Mouse (Mus musculus) olfactory bulb, adult 2 months (tissue): ENCODE results near the gene Sncb. TPM values are rescaled to one million over a fixed set of nuclear protein-coding genes. Genes with fewer than 3 reads are reported as not detected.

Experiments
- H3K27ac ChIP-seq: fragments of 200-500 bp; 2 replicates; pipeline ENCODE4 v1.5.1; 2012; ENCODE audit warnings: low read depth, low read length; ENCODE audit not compliant: insufficient read depth
- H3K4me1 ChIP-seq: fragments of 200-500 bp; 2 replicates; pipeline ENCODE4 v1.6.1; 2012; ENCODE audit warnings: low read length; ENCODE audit not compliant: control insufficient read depth, insufficient read depth
- H3K4me3 ChIP-seq: fragments of 200-500 bp; 2 replicates; pipeline ENCODE4 v1.5.1; 2012; ENCODE audit warnings: mild to moderate bottlenecking, low read depth, low read length, moderate library complexity; ENCODE audit not compliant: insufficient read depth
- CTCF ChIP-seq: fragments of 200-500 bp; IDR thresholded peaks from 2 replicates; pipeline ENCODE4 v1.5.1; 2012; ENCODE audit warnings: low read depth, mild to moderate bottlenecking, low read length, moderate library complexity; ENCODE audit not compliant: insufficient read depth
- POLR2A ChIP-seq: fragments of 200-500 bp; IDR thresholded peaks from 2 replicates; pipeline ENCODE4 v1.6.1; 2012; ENCODE audit warnings: mild to moderate bottlenecking, low read depth, low read length, moderate library complexity; ENCODE audit not compliant: insufficient read depth
- WGBS: fragments of 180-500 bp; shearing (Covaris S2); methylation state at CpG from one replicate; pipeline ENCODE4 v1.1.7; 2018; 5-methylcytosine and 5-hydroxymethylcytosine counted together
- polyA plus RNA-seq: library from polyadenylated mRNA; stranded (reverse); fragments of >200 nt; gene quantifications from 2 replicates; pipeline ENCODE4 v1.2.4, GENCODE M21; 2012; ENCODE audit warnings: low replicate concordance; ENCODE audit not compliant: missing spikeins, insufficient read depth, insufficient read length

Sncb gene
- polyA plus RNA-seq, 1 experiment: not detected

DNA sequence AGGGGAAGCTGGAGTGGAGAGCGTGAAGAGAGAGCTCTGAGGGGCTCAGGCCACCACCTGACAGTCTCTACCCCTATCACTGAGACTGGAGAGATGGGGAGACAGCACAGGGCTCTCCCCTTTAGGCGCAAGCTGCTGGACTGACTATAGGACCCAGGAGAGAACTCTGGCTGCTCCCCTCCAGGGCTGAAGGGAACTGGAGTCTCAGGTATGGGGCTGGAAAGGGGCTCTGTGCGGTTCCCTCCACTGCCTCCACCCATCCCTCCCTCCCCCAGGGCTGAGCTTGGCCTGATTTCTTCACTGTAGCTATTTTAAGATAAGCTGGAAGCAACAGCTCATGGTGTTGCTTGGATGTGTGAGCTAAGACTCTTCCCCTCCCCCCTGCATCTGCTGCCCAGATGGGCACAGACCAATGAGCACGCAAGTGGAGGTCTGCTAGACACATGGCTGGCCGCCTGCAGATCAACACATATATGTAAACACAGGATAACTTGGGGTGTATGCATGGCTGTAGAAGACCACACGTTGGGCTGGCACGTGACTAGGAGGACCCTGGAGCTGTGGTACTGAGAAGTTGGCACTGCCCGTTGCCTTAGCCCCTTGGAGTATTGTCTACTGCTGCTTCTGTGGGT is 6.1 kb downstream of the Sncb start:
- 49% methylated on average over 8 of the region's 8 CpGs for WGBS
- Histone ChIP-seq H3K27ac (peak overlapping the region; percentile 66), H3K4me3 (no peak overlapping the region), H3K4me1 (peaks cover 46% of the 10 kb centered on the region)
- TF ChIP-seq CTCF: no peak
- 0 out of 2 replicates have a peak, but pooled peaks have one; percentile 24 for TF ChIP-seq POLR2A

GRCm38 (mm10) chr13:54759496-54759895 is 6.9 kb downstream of the Sncb start:
- TF ChIP-seq CTCF: no peak
- Histone ChIP-seq H3K27ac (peak overlapping the region; percentile 66), H3K4me1 (peaks cover 48% of the 10 kb centered on the region), H3K4me3 (no peak overlapping the region)
- WGBS: 34% methylated on average over 7 of the region's 7 CpGs

- WGBS: 3% methylated on average over 29 of the region's 29 CpGs
- TF ChIP-seq POLR2A: no peak
- no peak for TF ChIP-seq CTCF
- Histone ChIP-seq H3K4me1 (peaks cover 50% of the 10 kb centered on the region), H3K4me3 (peak overlapping the region; percentile 45), H3K27ac (peak overlapping the region; percentile 95)
Observed at GRCm38 (mm10) chr13:54758756-54759470, 7.5 kb downstream of the Sncb start.

- Histone ChIP-seq H3K27ac (peak overlapping the region; percentile 95), H3K4me3 (peak overlapping the region; percentile 45), H3K4me1 (peaks cover 57% of the 10 kb centered on the region)
- TF ChIP-seq POLR2A (peak; percentile 23; the same call in 1 of the 2 replicates), CTCF (peak; percentile 65)
- under 1% methylated on average over 43 of the region's 43 CpGs for WGBS
Observed at GRCm38 (mm10) chr13:54758045-54758755, 8.2 kb downstream of the Sncb start.

DNA sequence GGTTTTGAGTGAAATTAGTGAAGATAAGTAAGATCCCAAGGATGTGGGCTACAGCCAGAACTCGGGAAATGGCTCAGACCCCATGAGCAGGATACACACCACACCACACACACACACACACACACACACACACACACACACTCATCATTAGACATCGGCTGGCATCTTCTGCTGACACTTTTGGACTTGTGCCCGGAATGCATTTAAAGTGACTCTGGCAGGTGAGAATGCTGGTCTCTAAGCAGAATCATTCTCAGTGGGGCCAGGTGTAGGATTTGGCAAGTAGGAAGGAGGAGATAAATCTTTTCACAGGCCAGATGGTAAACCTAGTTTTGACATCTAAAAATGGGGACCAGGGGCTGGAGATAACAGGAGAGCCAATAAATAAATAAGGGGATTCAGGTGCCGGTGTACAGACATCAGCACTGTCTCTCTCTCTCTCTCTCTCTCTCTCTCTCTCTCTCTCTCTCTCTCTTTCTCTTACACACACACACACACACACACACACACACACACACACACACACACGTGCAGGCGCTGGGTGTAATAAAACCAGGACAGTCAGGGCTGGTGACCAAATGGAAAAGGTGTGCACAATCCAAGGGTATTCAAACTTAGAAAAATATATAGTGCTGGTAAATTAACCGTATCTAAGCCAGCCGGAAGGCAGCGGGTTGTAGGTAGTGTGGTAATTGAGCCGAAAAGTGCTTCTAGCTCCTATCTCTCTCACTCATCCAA is 9.1 kb downstream of the Sncb start:
- no peak for TF ChIP-seq POLR2A
- TF ChIP-seq CTCF: no peak
- H3K4me3 ChIP-seq: peak overlapping the region; percentile 45
- 13% methylated on average over 10 of the region's 10 CpGs for WGBS
- peak overlapping the region; percentile 94 for H3K27ac ChIP-seq
- peaks cover 64% of the 10 kb centered on the region for H3K4me1 ChIP-seq

DNA sequence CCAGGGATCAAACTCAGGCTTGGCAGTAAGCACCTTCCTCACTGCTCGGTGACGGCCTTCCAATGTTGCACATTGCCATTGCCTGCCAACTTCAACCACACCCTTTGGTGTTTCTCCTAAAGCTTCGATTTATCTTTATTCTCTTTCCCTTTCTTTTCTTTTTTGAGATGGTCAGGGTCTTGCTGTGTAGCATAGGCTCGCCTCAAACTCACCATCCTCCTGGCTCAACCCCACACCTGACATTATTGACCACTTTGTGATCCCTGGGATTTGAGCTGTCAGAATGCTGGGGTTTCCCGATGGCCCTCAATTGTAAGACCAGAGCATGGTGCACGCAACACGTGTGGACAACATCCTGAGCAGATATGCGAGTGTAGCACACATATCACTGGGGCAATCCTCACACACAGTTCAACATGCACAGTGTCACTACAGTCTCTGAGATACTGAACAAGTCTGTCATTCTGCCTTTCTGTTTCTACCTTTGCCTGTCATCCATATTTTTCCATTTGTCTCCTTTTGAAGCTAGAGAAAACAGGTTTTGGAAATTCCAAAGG is 10.2 kb downstream of the Sncb start:
- TF ChIP-seq CTCF: no peak
- TF ChIP-seq POLR2A: no peak
- peaks cover 73% of the 10 kb centered on the region for H3K4me1 ChIP-seq
- 63% methylated on average over 8 of the region's 8 CpGs for WGBS
- no peak overlapping the region for H3K4me3 ChIP-seq
- peak overlapping the region; percentile 100 for H3K27ac ChIP-seq

DNA sequence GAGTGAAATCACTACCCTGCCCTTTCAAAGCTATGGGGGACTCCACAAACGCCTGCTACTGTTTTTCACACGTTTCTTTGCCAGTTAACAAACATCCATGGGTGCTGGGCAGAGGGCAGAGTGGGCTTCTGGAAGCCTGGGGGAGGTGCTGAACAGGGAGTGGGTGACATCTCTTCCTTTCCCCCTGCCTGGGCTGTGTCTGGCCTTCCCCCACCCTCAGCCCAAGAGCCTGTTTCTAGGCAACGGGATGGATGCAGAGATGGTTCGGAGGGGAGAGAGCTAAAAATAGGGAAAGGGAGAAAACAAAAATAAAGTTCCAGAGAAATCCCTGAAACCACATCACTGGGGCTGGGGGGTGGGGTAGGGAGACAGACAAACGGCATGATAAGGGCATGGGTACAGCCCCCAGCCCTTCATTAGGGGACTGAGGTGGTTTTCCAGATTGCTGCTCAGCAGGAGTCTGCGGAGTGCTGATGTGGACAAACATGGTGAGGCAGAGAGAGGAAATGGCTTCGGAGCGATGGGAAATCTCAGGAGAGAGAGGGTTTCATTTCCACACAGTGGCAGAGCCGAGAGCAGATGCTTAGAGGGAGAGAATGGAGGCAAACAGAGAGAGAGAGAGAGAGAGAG is 11.1 kb downstream of the Sncb start:
- 6% methylated on average over 9 of the region's 9 CpGs for WGBS
- peaks cover 67% of the 10 kb centered on the region for H3K4me1 ChIP-seq

More for the DNA sequence above, 11.1 kb downstream of the Sncb start:
- Histone ChIP-seq H3K4me3 (peak overlapping the region; percentile 28), H3K27ac (peak overlapping the region; percentile 100)
- TF ChIP-seq POLR2A (no peak), CTCF (no peak)
